Mouse (Mus musculus) kidney, postnatal 4 days (tissue): ENCODE measurements at regions not wholly inside any gene's neighbourhood (a gene's known extent, or its start where the extent isn't known, plus 50 kb on each side); places are given as distances from the start of the nearest gene placed in this dataset.

Source experiments
- DNase-seq, 2 experiments: peaks; one replicate each; pipeline ENCODE4 v3.0.0; 2021; ENCODE audit warnings: mixed read lengths in 2 of 2

GRCm38 (mm10) chr10:21218431-21218830 is 57.6 kb upstream of the Myb start:
- no peak for DNase-seq

- no peak for DNase-seq
Measured at GRCm38 (mm10) chr10:21220795-21221194, 60.0 kb upstream of the Myb start.

GRCm38 (mm10) chr10:21221290-21221926 is 60.6 kb upstream of the Myb start:
- DNase-seq = no peak

GRCm38 (mm10) chr10:21222104-21223034 is 61.6 kb upstream of the Myb start:
- DNase-seq = peak in 1 of 2 experiments; percentile 8

- DNase-seq = no peak
Measured at GRCm38 (mm10) chr10:21223104-21223910, 62.5 kb upstream of the Myb start.

GRCm38 (mm10) chr10:21224229-21224628 is 63.4 kb upstream of the Myb start:
- DNase-seq = no peak

- no peak for DNase-seq
Measured at GRCm38 (mm10) chr10:21226210-21226609, 65.4 kb upstream of the Myb start.

- no peak for DNase-seq
Measured at GRCm38 (mm10) chr10:21227764-21228163, 67.0 kb upstream of the Myb start.

- no peak for DNase-seq
Measured at GRCm38 (mm10) chr10:21228557-21228956, 67.2 kb upstream of the Hbs1l start.

GRCm38 (mm10) chr10:21235172-21235571 is 60.6 kb upstream of the Hbs1l start:
- DNase-seq = no peak

GRCm38 (mm10) chr10:21237000-21237399 is 58.8 kb upstream of the Hbs1l start:
- DNase-seq = no peak

GRCm38 (mm10) chr10:21239451-21239850 is 56.3 kb upstream of the Hbs1l start:
- no peak for DNase-seq

GRCm38 (mm10) chr10:21241557-21242222 is 54.1 kb upstream of the Hbs1l start:
- DNase-seq = no peak

GRCm38 (mm10) chr10:21242471-21243231 is 53.1 kb upstream of the Hbs1l start:
- DNase-seq = no peak

GRCm38 (mm10) chr10:21244849-21245453 is 50.8 kb upstream of the Hbs1l start:
- no peak for DNase-seq

- no peak for DNase-seq
Measured at GRCm38 (mm10) chr10:21245558-21245957, 50.2 kb upstream of the Hbs1l start.
